Mouse (Mus musculus) CH12.LX (cell line): ENCODE data around the gene Troap. TPM values are rescaled to one million over a fixed set of nuclear protein-coding genes. Genes with fewer than 3 reads are reported as not detected.

Experiments used
- DNase-seq: peaks from one replicate; pipeline ENCODE4 v3.0.0-alpha.2; 2013; ENCODE audit errors: extremely low read depth
- H3K27ac ChIP-seq: 2 replicates; pipeline ENCODE4 v1.5.1; 2012; ENCODE audit warnings: low read depth, mild to moderate bottlenecking, control low read depth, moderate library complexity; ENCODE audit not compliant: insufficient read depth
- H3K27me3 ChIP-seq: replicated peaks from 2 replicates; pipeline ENCODE3; 2012; ENCODE audit warnings: inconsistent platforms
- H3K36me3 ChIP-seq, 2 experiments: replicated peaks in 1 of 2; 2 replicates each; pipeline versions ENCODE3 to v1.6.1; 2012; ENCODE audit warnings: inconsistent platforms in 1 of 2, low read length in 1 of 2, mild to moderate bottlenecking in 1 of 2, mixed read lengths in 1 of 2, moderate library complexity in 1 of 2; ENCODE audit not compliant: control insufficient read depth in 1 of 2, insufficient read depth in 1 of 2
- H3K4me1 ChIP-seq, 2 experiments: 2 replicates each; pipeline ENCODE4 v1.6.1; 2012; ENCODE audit warnings: inconsistent platforms in 1 of 2, moderate library complexity in 1 of 2; ENCODE audit not compliant: insufficient read depth in 2 of 2, control insufficient read depth in 1 of 2
- H3K4me2 ChIP-seq: 2 replicates; pipeline ENCODE4 v1.6.1; 2012; ENCODE audit warnings: low read depth, mild to moderate bottlenecking, control low read depth; ENCODE audit not compliant: poor library complexity, insufficient read depth, severe bottlenecking
- H3K4me3 ChIP-seq, 3 experiments: fragments of 150-350 bp in 1 of 3; sonication (generic) in 1 of 3; replicated peaks in 1 of 3; 2 replicates each; pipeline versions ENCODE3 to v1.5.1; 2011 to 2012; ENCODE audit warnings: low read depth in 2 of 3, low read length in 2 of 3, mild to moderate bottlenecking in 2 of 3, moderate library complexity in 2 of 3, control low read depth in 1 of 3, improper control_type of control experiment in 1 of 3, inconsistent platforms in 1 of 3, mixed read lengths in 1 of 3; ENCODE audit not compliant: poor library complexity in 1 of 3
- H3K79me2 ChIP-seq: replicated peaks from 2 replicates; pipeline ENCODE4 v1.6.1; 2012; ENCODE audit warnings: mild to moderate bottlenecking, moderate library complexity; ENCODE audit not compliant: control insufficient read depth, poor library complexity, insufficient read depth, severe bottlenecking; ENCODE audit errors: extremely low read depth
- H3K9ac ChIP-seq: 2 replicates; pipeline ENCODE4 v1.6.1; 2012; ENCODE audit warnings: low read depth, mild to moderate bottlenecking, control low read depth, moderate library complexity; ENCODE audit not compliant: insufficient read depth
- H3K9me3 ChIP-seq: replicated peaks from 2 replicates; pipeline ENCODE3; 2012; ENCODE audit warnings: low read length, inconsistent platforms, mixed read lengths
- CHD1 ChIP-seq: IDR thresholded peaks from 2 replicates; pipeline ENCODE4 v1.6.1; 2012; ENCODE audit warnings: low read depth, low read length, improper control_type of control experiment, inconsistent platforms
- CTCF ChIP-seq, 2 experiments: IDR thresholded peaks in 1 of 2; conservative IDR thresholded peaks in 1 of 2; 2 replicates each; pipeline ENCODE4 v1.5.1; 2011 to 2012; ENCODE audit warnings: low read depth in 2 of 2, low read length in 2 of 2, improper control_type of control experiment in 1 of 2, inconsistent platforms in 1 of 2, mild to moderate bottlenecking in 1 of 2, moderate library complexity in 1 of 2
- E2F4 ChIP-seq: IDR thresholded peaks from 2 replicates; pipeline ENCODE4 v1.6.1; 2011; ENCODE audit warnings: low read depth, low read length, improper control_type of control experiment; ENCODE audit not compliant: insufficient replicate concordance
- ELF1 ChIP-seq: IDR thresholded peaks from 2 replicates; pipeline ENCODE4 v1.6.1; 2014; ENCODE audit warnings: low read depth, mild to moderate bottlenecking, inconsistent platforms, low read length, improper control_type of control experiment
- HCFC1 ChIP-seq: IDR thresholded peaks from 2 replicates; pipeline ENCODE4 v1.6.1; 2012; ENCODE audit warnings: low read depth, mild to moderate bottlenecking, inconsistent platforms, low read length, improper control_type of control experiment
- JUN ChIP-seq: IDR thresholded peaks from 2 replicates; pipeline ENCODE4 v1.6.1; 2011; ENCODE audit warnings: low read depth, mild to moderate bottlenecking, low read length, improper control_type of control experiment, moderate library complexity; ENCODE audit not compliant: insufficient read depth
- KAT2A ChIP-seq: IDR thresholded peaks from 2 replicates; pipeline ENCODE4 v1.6.1; 2012; ENCODE audit warnings: low read length, improper control_type of control experiment, inconsistent platforms; ENCODE audit not compliant: insufficient replicate concordance
- MXI1 ChIP-seq: IDR thresholded peaks from 2 replicates; pipeline ENCODE4 v1.6.1; 2011; ENCODE audit warnings: mild to moderate bottlenecking, low read depth, low read length, improper control_type of control experiment
- NELFE ChIP-seq: IDR thresholded peaks from 2 replicates; pipeline ENCODE4 v1.6.1; 2011; ENCODE audit warnings: low read depth, low read length, improper control_type of control experiment
- NRF1 ChIP-seq: IDR thresholded peaks from 2 replicates; pipeline ENCODE4 v1.6.1; 2014; ENCODE audit warnings: low read depth, mild to moderate bottlenecking, inconsistent platforms, low read length, improper control_type of control experiment, moderate library complexity
- PAX5 ChIP-seq: IDR thresholded peaks from 2 replicates; pipeline ENCODE4 v1.6.1; 2012; ENCODE audit warnings: low read length, inconsistent platforms, mixed read lengths
- RAD21 ChIP-seq: IDR thresholded peaks from 2 replicates; pipeline ENCODE4 v1.6.1; 2011; ENCODE audit warnings: low read depth, mild to moderate bottlenecking, low read length, improper control_type of control experiment, moderate library complexity
- SIN3A ChIP-seq: IDR thresholded peaks from 2 replicates; pipeline ENCODE4 v1.6.1; 2012; ENCODE audit warnings: low read length, improper control_type of control experiment, inconsistent platforms
- SMC3 ChIP-seq: IDR thresholded peaks from 2 replicates; pipeline ENCODE4 v1.6.1; 2011; ENCODE audit warnings: low read depth, low read length, improper control_type of control experiment
- TCF12 ChIP-seq: IDR thresholded peaks from 2 replicates; pipeline ENCODE4 v1.6.1; 2014; ENCODE audit warnings: low read depth, mild to moderate bottlenecking, inconsistent platforms, low read length, improper control_type of control experiment
- ZNF384 ChIP-seq: IDR thresholded peaks from 2 replicates; pipeline ENCODE4 v1.6.1; 2012; ENCODE audit warnings: low read depth, low read length, improper control_type of control experiment, inconsistent platforms
- dilution Hi-C: fragments of 300-500 bp; cut with MboI; formaldehyde crosslinking; loops from 2 replicates; pipeline ENCODE4 v1.14.3; 2020; ENCODE audit warnings: low sequenced_read_pairs; ENCODE audit not compliant: extremely low pct_unique_long_range_greater_than_20kb, extremely low pct_ligation_motif_present
- in situ Hi-C: fragments of 300-500 bp; cut with MboI; formaldehyde crosslinking; loops from 3 replicates; pipeline ENCODE4 v1.14.3; 2019; ENCODE audit warnings: low sequenced_read_pairs, low pct_ligation_motif_present, low pct_unique_long_range_greater_than_20kb, mixed read lengths
- polyA plus RNA-seq: library from polyadenylated mRNA; unstranded; fragments of >175 nt; gene quantifications from 2 replicates; pipeline ENCODE4 v1.2.1, GENCODE M21; 2012; ENCODE audit warnings: low read depth; ENCODE audit not compliant: insufficient read length
- total RNA-seq, 2 experiments: library from RNA; depleted of rRNA; stranded (reverse); fragments of 300-350 nt in 1 of 2; fragments of >200 nt in 1 of 2; gene quantifications; 2 replicates each; pipeline ENCODE4 v1.2.3; 2012 to 2014

The Troap gene
- total and polyA plus RNA-seq, 3 experiments, result 17.8 to 74.2 (median 19.2) TPM

DNA sequence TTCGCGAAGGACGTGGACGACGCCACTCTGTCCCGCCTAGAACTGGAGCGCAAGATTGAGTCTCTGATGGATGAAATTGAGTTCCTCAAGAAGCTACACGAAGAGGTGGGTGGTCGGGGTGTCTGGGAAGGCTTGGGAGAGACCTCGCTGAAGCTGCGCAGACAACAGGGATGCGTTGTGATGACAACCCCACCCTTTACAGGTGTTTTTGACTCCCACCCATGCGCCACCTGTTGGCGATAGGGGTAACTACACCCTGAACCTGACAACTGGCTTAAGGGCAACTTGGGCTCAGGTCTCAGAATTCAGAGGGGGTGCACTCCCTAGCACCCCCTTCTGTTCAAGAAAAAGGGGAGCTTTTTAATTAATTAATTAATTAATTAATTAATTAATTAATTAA lies 18.0 kb upstream of the Troap start:
- peak; percentile 12 for TF ChIP-seq RAD21
- peak; percentile 67 to 92 for TF ChIP-seq CTCF (conservative IDR thresholded peaks at IDR 0.05 in 1 of 2, IDR thresholded peaks at IDR 0.05 in 1 of 2; ENCODE audit: low read depth in 2 of 2, low read length in 2 of 2)
- TF ChIP-seq TCF12, result no peak
- TF ChIP-seq NRF1, result no peak
- TF ChIP-seq SMC3, result peak; percentile 50
- Histone ChIP-seq H3K36me3 (no peaks in the 10 kb centered on the region), H3K4me2 (no peak overlapping the region), H3K9ac (no peak overlapping the region), H3K4me3 (no peak overlapping the region), H3K79me2 (no peaks in the 10 kb centered on the region), H3K4me1 (no peaks in the 10 kb centered on the region), H3K9me3 (peaks cover 13% of the 10 kb centered on the region), H3K27me3 (peaks cover 66% of the 10 kb centered on the region), H3K27ac (no peak overlapping the region)
- dilution Hi-C loops, result no loop called here
- in situ Hi-C loops, result no loop called here
- peak; percentile 58 for DNase-seq

DNA sequence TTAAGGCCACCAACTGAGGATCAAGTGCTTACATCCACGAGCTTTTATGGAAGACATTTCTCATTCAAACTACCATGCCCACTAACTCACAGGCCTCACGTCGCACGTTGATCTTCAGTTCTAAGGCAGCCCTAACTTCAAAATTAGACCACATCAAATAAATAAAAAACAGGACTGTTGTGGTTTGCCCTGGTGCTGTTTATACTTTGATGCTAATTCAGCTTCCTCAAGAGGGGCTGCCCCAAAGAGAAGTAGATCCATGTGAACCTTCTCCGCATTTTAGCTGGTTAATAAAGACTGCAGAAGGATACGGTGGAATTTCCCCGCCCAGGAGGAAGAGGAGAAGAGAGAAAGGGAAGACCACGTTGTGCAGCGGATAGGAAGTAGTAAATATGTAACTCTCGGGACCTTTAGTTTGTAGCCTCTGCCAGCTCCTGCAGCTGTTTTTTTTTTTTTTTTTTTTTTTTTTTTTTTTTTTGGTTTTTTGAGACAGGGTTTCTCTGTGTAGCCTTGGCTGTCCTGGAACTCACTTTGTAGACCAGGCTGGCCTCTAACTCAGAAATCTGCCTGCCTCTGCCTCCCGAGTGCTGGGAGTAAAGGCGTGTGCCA lies 8.7 kb upstream of the Troap start:
- H3K36me3 ChIP-seq, result no peaks in the 10 kb centered on the region
- TF ChIP-seq SIN3A, result no peak
- peak; percentile 73 for TF ChIP-seq ZNF384
- dilution Hi-C loops (no loop called here), in situ Hi-C loops (no loop called here)
- no peaks in the 10 kb centered on the region for H3K79me2 ChIP-seq
- no peak overlapping the region for H3K4me3 ChIP-seq
- DNase-seq, result no peak
- H3K27me3 ChIP-seq, result peaks cover 33% of the 10 kb centered on the region
- H3K9ac ChIP-seq, result no peak overlapping the region
- H3K4me1 ChIP-seq, result peaks cover 0 to 10% of the 10 kb centered on the region in 2 experiments; a peak in 2 of 4 replicates
- H3K27ac ChIP-seq, result no peak overlapping the region
- H3K4me2 ChIP-seq, result no peak overlapping the region
- no peaks in the 10 kb centered on the region for H3K9me3 ChIP-seq

DNA sequence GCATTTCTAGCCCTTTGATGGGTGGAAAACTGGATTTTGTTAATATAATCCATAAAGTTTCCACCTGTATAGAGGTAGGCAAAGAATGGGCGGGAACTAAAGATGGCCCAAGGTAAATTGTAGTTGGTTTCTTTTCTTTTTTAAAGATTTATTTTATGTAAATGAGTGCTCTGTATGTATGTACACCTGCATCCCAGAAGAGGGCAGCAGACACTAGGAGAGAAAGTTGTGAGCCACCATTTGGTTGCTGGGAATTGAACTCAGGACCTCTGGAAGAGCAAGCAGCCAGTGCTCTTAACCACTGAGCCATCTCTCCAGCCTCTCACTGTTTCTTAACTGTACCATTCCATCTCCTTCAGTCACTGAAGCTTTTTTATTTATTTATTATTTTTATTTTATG lies 2.4 kb upstream of the Troap start:
- Histone ChIP-seq H3K36me3 (peaks cover 5 to 10% of the 10 kb centered on the region in 2 experiments), H3K9me3 (peaks cover 5% of the 10 kb centered on the region), H3K4me3 (no peak overlapping the region)
- 0 out of 2 replicates have a peak, but pooled peaks have one; percentile 3 for TF ChIP-seq SMC3
- no peak for TF ChIP-seq HCFC1
- TF ChIP-seq KAT2A, result no peak
- TF ChIP-seq NELFE, result no peak
- no peak for TF ChIP-seq CHD1
- TF ChIP-seq JUN, result no peak
- TF ChIP-seq ELF1, result no peak
- TF ChIP-seq RAD21, result peak; percentile 24
- peak in 1 of 2 experiments; percentile 49; a peak in 2 of 4 replicates for TF ChIP-seq CTCF (conservative IDR thresholded peaks at IDR 0.05 in 1 of 2, IDR thresholded peaks at IDR 0.05 in 1 of 2; ENCODE audit: low read depth in 2 of 2, low read length in 2 of 2)
- TF ChIP-seq PAX5, result no peak
- TF ChIP-seq E2F4, result no peak
- TF ChIP-seq MXI1, result no peak
- TF ChIP-seq, all 38 proteins: peak for 3
- no peak for DNase-seq
- in situ Hi-C loops, result no loop called here
- H3K27ac ChIP-seq, result no peak overlapping the region
- H3K27me3 ChIP-seq, result peaks cover 13% of the 10 kb centered on the region
- H3K79me2 ChIP-seq, result peaks cover 9% of the 10 kb centered on the region
- H3K4me1 ChIP-seq, result peaks cover 2 to 15% of the 10 kb centered on the region in 2 experiments; a peak in 2 of 4 replicates
- dilution Hi-C loops, result no loop called here
- no peak overlapping the region for H3K4me2 ChIP-seq
- H3K9ac ChIP-seq, result no peak overlapping the region
